Mouse (Mus musculus) forebrain, embryonic 14.5 days (tissue): Measurements from ENCODE around the gene Tnnc2. TPM values are rescaled to one million over a fixed set of nuclear protein-coding genes. Genes with fewer than 3 reads are reported as not detected.

Experiments used
- ATAC-seq: fragments of 200-750 bp; cut with Nextera tagmentation; 2 replicates; pipeline ENCODE4 v1.8.0; 2017; ENCODE audit warnings: mild to moderate bottlenecking, moderate library complexity
- DNase-seq: peaks from one replicate; pipeline ENCODE4 v3.0.0-alpha.2; 2015; ENCODE audit warnings: low spot score
- H3K27ac ChIP-seq: fragments of 300-500 bp; sonication (generic); 2 replicates; pipeline ENCODE4 v1.5.1; 2014; ENCODE audit warnings: low read depth, mild to moderate bottlenecking, control low read depth, low read length, moderate library complexity
- H3K27me3 ChIP-seq: fragments of 300-500 bp; sonication (generic); replicated peaks from 2 replicates; pipeline ENCODE4 v1.6.1; 2014; ENCODE audit warnings: low read length, control low read depth, mixed read lengths; ENCODE audit not compliant: control insufficient read depth, insufficient read depth
- H3K36me3 ChIP-seq: fragments of 300-500 bp; sonication (generic); 2 replicates; pipeline ENCODE4 v1.6.1; 2014; ENCODE audit warnings: low read length, control low read depth; ENCODE audit not compliant: control insufficient read depth, insufficient read depth
- H3K4me1 ChIP-seq: fragments of 300-500 bp; sonication (generic); 2 replicates; pipeline ENCODE4 v1.6.1; 2014; ENCODE audit warnings: antibody characterized with exemption, low read length, control low read depth; ENCODE audit not compliant: control insufficient read depth, insufficient read depth
- H3K4me2 ChIP-seq: fragments of 300-500 bp; sonication (generic); 2 replicates; pipeline ENCODE4 v1.6.1; 2014; ENCODE audit warnings: mild to moderate bottlenecking, control low read depth, low read length
- H3K4me3 ChIP-seq: fragments of 300-500 bp; sonication (generic); 2 replicates; pipeline ENCODE4 v1.5.1; 2014; ENCODE audit warnings: low read depth, low read length, control low read depth
- H3K9ac ChIP-seq: fragments of 300-500 bp; sonication (generic); 2 replicates; pipeline ENCODE4 v1.6.1; 2014; ENCODE audit warnings: mild to moderate bottlenecking, low read length, control low read depth, moderate library complexity
- H3K9me3 ChIP-seq: fragments of 300-500 bp; sonication (generic); replicated peaks from 2 replicates; pipeline ENCODE4 v1.6.1; 2016; ENCODE audit warnings: low read length, control low read depth, mixed read lengths; ENCODE audit not compliant: control insufficient read depth
- WGBS: fragments of 180-500 bp; shearing (Covaris S2); extraction: QIAGEN DNeasy Blood & Tissue Kit; methylation state at CpG from one replicate; pipeline ENCODE4 v1.1.7; 2014; 5-methylcytosine and 5-hydroxymethylcytosine counted together
- polyA plus RNA-seq: library from polyadenylated mRNA; unstranded; fragments of >200 nt; fragmentation: Nextera tagmentation; extraction: Ambion mirVana; gene quantifications from 2 replicates; pipeline ENCODE4 v1.2.1, GENCODE M21; 2014

The Tnnc2 gene
- polyA plus RNA-seq = not detected in 2 replicates

GRCm38 (mm10) chr2:164779481-164780086 lies at the start of gene Tnnc2:
Tnnc2 (minus strand) TSS chr2:164779967.
- no peak within 1 kb of the TSS for H3K4me3 ChIP-seq
- H3K9ac ChIP-seq = no peak within 1 kb of the TSS
- H3K4me2 ChIP-seq = no peak within 1 kb of the TSS
- no peaks in the 10 kb centered on the region for H3K36me3 ChIP-seq
- H3K9me3 ChIP-seq = no peaks in the 10 kb centered on the region
- ATAC-seq (no peak), DNase-seq (no peak)
- 75% methylated on average over 8 of the region's 8 CpGs for WGBS
- no peak within 1 kb of the TSS for H3K27ac ChIP-seq
- no peaks in the 10 kb centered on the region for H3K4me1 ChIP-seq
- no peaks in the 10 kb centered on the region for H3K27me3 ChIP-seq

GRCm38 (mm10) chr2:164829090-164829489 lies 49.3 kb upstream of the Tnnc2 start:
- Histone ChIP-seq H3K9me3 (no peaks in the 10 kb centered on the region), H3K9ac (no peak overlapping the region), H3K36me3 (peaks cover 42% of the 10 kb centered on the region), H3K27me3 (no peaks in the 10 kb centered on the region), H3K4me2 (no peak overlapping the region), H3K4me1 (peaks cover 2% of the 10 kb centered on the region), H3K4me3 (no peak overlapping the region), H3K27ac (no peak overlapping the region)
- no peak for ATAC-seq
- WGBS = 100% methylated on average over 1 of the region's 1 CpGs
- DNase-seq = no peak

GRCm38 (mm10) chr2:164828437-164828836 lies 48.7 kb upstream of the Tnnc2 start, which contains the start of gene Spata25:
Spata25 (minus strand) TSS chr2:164828537.
- DNase-seq (no peak), ATAC-seq (no peak)
- no peaks in the 10 kb centered on the region for H3K27me3 ChIP-seq
- H3K9ac ChIP-seq = no peak within 1 kb of the TSS
- WGBS = 91% methylated on average over 6 of the region's 6 CpGs
- no peak within 1 kb of the TSS for H3K4me3 ChIP-seq
- peaks cover 42% of the 10 kb centered on the region for H3K36me3 ChIP-seq
- no peak within 1 kb of the TSS for H3K4me2 ChIP-seq
- peaks cover 4% of the 10 kb centered on the region; the same call in 1 of the 2 replicates for H3K4me1 ChIP-seq
- H3K27ac ChIP-seq = no peak within 1 kb of the TSS
- no peaks in the 10 kb centered on the region for H3K9me3 ChIP-seq

GRCm38 (mm10) chr2:164827146-164827850 lies 47.5 kb upstream of the Tnnc2 start:
- Histone ChIP-seq H3K4me1 (peaks cover 6% of the 10 kb centered on the region; the same call in 1 of the 2 replicates), H3K27ac (no peak overlapping the region), H3K9ac (no peak overlapping the region), H3K9me3 (no peaks in the 10 kb centered on the region), H3K36me3 (peaks cover 42% of the 10 kb centered on the region), H3K4me2 (no peak overlapping the region), H3K27me3 (no peaks in the 10 kb centered on the region), H3K4me3 (no peak overlapping the region)
- ATAC-seq (no peak), DNase-seq (no peak)
- WGBS = 88% methylated on average over 16 of the region's 16 CpGs

- Histone ChIP-seq H3K4me1 (peaks cover 9% of the 10 kb centered on the region; the same call in 1 of the 2 replicates), H3K27me3 (no peaks in the 10 kb centered on the region), H3K9ac (no peak overlapping the region), H3K9me3 (no peaks in the 10 kb centered on the region), H3K4me2 (no peak overlapping the region), H3K27ac (no peak overlapping the region), H3K4me3 (no peak overlapping the region), H3K36me3 (peaks cover 52% of the 10 kb centered on the region)
- WGBS = 95% methylated on average over 17 of the region's 17 CpGs
- DNase-seq (no peak), ATAC-seq (no peak)
These were observed 45.8 kb upstream of the Tnnc2 start for GRCm38 (mm10) chr2:164825521-164825920.

- WGBS = 90% methylated on average over 4 of the region's 4 CpGs
- peaks cover 60% of the 10 kb centered on the region for H3K36me3 ChIP-seq
- no peak overlapping the region for H3K9ac ChIP-seq
- H3K4me3 ChIP-seq = no peak overlapping the region
- DNase-seq = no peak
- no peak overlapping the region for H3K4me2 ChIP-seq
- H3K27me3 ChIP-seq = no peaks in the 10 kb centered on the region
- ATAC-seq = no peak
- no peaks in the 10 kb centered on the region for H3K9me3 ChIP-seq
- peaks cover 9% of the 10 kb centered on the region; the same call in 1 of the 2 replicates for H3K4me1 ChIP-seq
- H3K27ac ChIP-seq = no peak overlapping the region
These were observed 44.2 kb upstream of the Tnnc2 start for GRCm38 (mm10) chr2:164823969-164824368.

- no peaks in the 10 kb centered on the region for H3K27me3 ChIP-seq
- DNase-seq = peak; percentile 71
- peaks cover 9% of the 10 kb centered on the region; the same call in 1 of the 2 replicates for H3K4me1 ChIP-seq
- peak; percentile 72 for ATAC-seq
- H3K4me2 ChIP-seq = peak overlapping the region; percentile 58
- WGBS = 3% methylated on average over 10 of the region's 10 CpGs
- peak overlapping the region; percentile 92 for H3K27ac ChIP-seq
- peak overlapping the region; percentile 71 for H3K4me3 ChIP-seq
- peak overlapping the region; percentile 77 for H3K9ac ChIP-seq
- H3K36me3 ChIP-seq = peaks cover 55% of the 10 kb centered on the region
- H3K9me3 ChIP-seq = no peaks in the 10 kb centered on the region
These were observed 43.4 kb upstream of the Tnnc2 start for GRCm38 (mm10) chr2:164823181-164823585.

GRCm38 (mm10) chr2:164822636-164823165 lies 42.9 kb upstream of the Tnnc2 start, which contains the start of gene Zswim1:
Zswim1 (plus strand) TSS chr2:164822686.
- Histone ChIP-seq H3K4me2 (peak within 1 kb of the TSS; percentile 58), H3K4me3 (peak within 1 kb of the TSS; percentile 71), H3K9ac (peak within 1 kb of the TSS; percentile 77), H3K27ac (peak within 1 kb of the TSS; percentile 92), H3K9me3 (no peaks in the 10 kb centered on the region), H3K27me3 (no peaks in the 10 kb centered on the region), H3K4me1 (peaks cover 9% of the 10 kb centered on the region; the same call in 1 of the 2 replicates), H3K36me3 (peaks cover 50% of the 10 kb centered on the region)
- DNase-seq = peak; percentile 99
- ATAC-seq = peak; percentile 100
- under 1% methylated on average over 32 of the region's 32 CpGs for WGBS
